Mouse (Mus musculus): ENCODE measurements around the gene Fam171a1.

Fam171a1 gene

DNA sequence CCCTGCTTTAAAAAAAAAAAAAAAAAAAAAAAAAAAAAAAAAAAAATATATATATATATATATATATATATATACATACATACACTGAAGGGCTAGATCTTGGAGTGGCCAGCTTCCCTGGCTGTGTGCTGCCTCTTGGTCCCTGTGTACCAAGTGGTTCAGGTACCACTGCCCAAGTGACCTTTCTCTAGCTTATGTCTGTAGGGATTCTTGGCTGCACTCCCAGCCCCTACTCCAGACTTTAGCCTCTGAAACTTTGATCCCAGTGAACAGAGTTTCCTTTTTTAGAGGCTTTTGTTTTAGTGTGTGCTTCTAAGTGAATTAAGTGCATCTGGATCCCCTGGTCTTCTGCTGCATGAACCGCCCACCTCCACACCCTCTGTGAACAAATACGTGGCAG lies 24.3 kb downstream of the Fam171a1 start:
- DNase-seq (ENCODE audit: low spot score): no peak

DNA sequence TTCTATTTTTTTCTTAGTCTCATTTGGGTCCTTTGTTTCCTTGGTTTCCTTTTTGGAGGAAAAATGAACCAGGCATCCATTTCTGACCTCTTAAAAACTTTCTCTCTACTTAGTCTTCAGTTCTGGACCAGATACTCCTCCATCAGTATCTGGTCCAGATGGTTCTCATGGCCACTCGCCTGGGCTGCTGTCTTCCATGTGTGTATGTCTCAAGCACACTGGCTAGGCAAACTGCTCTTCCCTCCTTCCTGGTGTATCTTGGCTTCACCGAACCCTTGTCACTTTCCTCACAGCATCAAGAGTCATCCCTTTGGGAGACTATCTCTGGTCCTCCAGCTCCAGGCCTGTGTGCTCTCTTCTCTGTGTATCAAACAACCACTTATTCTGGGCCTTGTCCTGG lies 25.0 kb downstream of the Fam171a1 start:
- no peak for DNase-seq (ENCODE audit: low spot score)

DNA sequence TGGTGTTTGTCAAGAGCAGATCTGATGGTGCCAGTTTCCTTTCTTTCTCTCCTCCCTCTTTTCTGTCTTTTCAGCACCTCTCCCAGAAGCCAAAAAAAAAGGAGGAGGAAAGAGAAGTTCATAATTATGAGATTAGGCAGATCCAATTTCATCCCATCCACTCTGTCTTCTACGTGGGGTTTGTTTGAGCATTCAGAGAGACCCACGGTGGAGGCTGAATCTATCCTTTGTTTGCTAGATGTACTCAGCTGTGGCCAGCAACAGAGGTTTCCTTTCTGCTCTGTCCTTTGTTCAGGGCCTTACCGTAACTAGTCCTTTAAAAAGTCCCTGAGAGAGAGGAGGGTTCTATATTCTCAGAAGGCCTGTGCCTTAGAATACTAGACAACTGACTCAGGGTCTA lies 25.6 kb downstream of the Fam171a1 start:
- no peak for DNase-seq (ENCODE audit: low spot score)

DNA sequence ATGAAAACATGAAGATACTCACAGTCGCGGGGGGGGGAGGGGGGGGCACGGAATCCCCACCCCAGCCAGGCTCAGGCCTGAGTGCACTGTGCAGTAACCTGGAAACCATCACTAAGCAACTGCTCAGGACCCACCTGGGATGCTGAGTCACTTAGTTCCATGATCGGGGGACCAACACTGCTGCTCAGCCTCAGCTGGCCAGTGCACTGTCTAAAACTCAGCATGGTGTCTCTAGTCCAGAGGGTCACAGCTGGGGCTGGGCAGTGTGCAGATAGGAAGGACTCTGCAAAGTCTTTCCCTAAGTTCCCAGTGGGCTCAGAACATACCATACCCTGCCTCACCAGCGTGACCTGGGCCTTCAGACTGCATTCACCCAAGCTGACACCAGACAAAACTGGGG lies 26.6 kb downstream of the Fam171a1 start:
- DNase-seq (ENCODE audit: low spot score): no peak

DNA sequence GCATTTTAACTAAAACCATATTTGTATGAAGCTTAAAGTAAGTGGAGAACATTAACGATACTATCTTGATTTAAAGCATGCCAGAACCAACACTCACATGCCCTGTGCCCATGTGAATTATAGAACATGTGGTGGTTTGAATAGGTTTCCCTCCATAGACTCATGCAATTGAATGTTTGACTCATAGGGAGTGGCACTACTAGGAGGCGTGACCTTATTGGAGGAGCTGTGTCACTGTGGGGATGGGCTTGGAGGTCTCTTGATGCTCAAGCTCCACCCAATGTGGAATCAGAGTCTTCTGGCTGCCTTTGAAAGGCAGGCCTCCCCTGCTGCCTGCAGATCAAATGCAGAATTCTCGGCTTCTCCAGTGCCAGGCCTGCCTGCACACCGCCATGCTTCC lies 27.8 kb downstream of the Fam171a1 start:
- no peak for DNase-seq (ENCODE audit: low spot score)

DNA sequence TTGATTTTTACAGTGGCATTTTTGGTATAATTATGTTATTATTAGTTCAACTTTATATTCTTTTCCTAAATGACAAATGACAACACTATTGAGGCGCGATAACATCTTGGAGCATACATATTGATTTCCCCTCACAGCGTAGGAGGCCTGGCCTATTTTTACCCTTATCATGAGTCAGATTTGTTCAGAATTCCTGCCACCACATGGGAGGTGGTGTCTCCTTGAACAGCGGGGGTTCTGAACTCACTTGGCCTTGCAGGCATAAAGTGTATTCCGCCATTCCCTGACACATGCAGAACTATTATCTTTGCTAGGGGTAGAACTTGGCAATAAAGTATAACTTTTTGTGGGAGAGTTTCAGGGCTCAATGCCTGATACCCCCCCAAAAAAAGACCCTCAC lies 30.3 kb downstream of the Fam171a1 start:
- DNase-seq (ENCODE audit: low spot score): no peak

DNA sequence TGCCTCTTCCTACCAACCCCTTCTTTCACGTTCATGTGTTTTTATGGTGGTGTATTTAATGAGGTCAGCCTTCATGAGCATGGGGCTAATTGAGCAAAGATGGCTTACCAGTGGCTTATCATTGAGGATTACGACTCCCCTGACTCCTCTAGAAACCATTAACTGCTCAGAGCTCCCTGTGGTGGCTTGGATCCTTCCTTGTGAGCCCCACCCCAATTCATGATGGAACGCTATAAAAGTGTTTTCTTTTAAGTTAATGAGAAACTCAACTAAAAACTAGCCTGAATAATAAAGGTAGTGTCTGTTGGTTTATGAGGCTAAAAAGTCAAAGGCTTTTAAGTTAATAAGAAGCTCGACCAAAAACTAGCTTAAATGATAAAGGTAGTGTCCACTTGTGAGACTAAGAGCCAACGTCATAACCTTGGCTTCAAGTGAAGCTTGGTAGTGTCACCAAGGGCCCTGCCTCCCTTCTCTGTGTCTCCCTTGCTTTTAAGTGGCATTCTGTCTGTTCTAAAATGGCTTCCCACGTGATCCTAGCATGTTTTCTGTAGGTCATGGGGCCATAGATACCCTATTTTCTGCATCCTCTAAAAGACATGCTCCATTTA lies 33.6 kb downstream of the Fam171a1 start:
- no peak for DNase-seq (ENCODE audit: low spot score)

DNA sequence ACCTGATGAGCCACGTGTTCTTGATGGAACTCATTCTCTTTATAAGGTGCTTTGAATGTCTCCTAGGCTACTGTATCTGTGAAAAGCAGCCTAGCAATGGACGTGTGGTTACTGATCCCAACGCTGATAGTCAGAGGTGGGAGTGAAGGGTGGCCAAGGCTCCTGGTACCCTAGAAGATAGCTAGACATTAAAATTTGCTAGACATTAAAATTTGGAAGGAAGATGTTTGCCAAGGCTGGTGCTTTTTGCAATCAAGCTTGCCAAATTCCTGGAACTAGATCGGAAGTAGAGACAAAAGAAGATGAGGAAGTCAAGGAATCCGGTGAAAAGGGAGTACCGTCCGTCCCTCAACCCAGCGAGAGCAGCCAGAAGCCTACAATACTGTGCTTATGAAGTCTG lies 34.7 kb downstream of the Fam171a1 start:
- no peak for DNase-seq (ENCODE audit: low spot score)

DNA sequence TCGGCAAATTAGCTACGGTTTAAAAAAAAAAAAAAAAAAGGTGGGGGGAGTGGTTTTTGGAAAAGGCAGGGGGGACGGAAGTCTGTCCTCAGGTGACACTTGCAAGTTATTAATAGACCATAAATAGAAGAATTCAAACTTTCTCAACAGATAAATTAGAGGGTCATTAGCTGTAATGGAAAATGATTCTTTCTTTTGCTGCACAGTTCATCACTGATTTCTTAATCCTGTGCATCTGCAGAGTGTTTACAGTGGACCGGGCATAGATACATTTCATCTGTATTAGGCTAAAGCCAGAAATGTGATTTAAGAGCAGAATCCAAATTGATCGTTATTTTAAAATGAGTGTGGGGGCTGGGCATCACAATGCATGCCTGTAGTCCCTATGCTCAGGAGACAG lies 36.3 kb downstream of the Fam171a1 start:
- DNase-seq (ENCODE audit: low spot score): no peak

DNA sequence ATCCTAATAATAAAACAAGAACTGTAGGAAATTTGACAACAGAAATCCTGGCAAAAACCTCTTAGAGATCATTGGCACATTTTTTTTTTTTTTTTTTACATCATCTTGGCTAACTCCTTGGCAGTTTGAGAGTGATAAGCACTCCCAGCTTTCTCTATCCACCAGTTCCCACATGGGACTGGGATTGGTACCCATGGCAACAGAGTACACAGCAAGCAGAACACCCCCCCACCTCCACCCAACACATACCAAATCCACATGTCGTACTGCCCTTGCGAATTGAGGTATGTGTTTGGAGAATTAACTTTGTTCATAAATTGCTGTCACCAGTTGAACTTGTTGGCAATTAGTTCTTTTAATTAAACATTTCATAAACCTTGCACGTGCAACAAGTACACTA lies 37.3 kb downstream of the Fam171a1 start:
- DNase-seq (ENCODE audit: low spot score): no peak

DNA sequence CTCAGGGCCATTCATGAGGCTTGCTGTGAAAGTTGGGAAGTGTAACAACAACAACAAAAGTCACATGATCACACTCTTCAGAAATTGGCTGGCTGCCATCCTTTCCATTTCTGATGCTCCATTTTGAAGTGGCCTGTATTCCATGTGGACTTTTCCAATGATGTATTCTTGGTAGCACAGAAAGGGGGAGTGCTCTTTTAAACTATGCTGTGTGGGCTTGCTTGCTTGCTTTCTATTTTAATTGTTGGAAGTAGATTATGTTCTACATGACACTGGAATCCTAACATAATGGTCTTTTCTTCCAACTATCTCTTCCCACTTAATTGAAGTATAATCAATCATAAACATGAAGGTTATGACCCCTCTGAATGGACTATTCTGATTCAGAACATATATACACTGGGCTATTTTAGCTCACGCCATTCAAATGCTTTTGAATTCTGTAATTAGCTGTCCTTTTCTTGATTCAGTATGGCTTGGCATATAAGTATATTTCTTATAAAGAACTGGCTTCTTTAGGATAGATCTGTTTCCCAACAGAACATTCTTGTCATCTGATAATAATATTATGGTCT lies 40.2 kb downstream of the Fam171a1 start:
- no peak for DNase-seq (ENCODE audit: low spot score)

DNA sequence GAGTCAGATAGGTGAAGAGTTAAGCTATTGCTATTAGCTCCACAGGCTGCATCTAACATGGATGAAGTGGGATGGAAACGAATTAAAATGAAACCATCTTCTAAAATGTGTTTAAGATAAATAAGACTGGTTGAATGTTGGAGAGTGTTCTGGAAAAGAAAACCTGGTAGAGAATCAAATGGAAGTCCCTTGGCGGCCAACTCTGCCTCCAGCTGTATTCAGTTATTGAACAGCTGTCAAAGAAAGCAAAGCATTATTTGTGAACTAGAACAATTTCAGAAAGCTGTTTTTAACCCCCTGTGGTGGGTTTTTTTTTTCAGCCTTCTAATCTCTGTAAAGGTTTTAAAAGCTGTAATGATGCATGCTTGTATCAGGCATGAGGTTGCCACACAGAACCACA lies 41.0 kb downstream of the Fam171a1 start:
- DNase-seq (ENCODE audit: low spot score): no peak

DNA sequence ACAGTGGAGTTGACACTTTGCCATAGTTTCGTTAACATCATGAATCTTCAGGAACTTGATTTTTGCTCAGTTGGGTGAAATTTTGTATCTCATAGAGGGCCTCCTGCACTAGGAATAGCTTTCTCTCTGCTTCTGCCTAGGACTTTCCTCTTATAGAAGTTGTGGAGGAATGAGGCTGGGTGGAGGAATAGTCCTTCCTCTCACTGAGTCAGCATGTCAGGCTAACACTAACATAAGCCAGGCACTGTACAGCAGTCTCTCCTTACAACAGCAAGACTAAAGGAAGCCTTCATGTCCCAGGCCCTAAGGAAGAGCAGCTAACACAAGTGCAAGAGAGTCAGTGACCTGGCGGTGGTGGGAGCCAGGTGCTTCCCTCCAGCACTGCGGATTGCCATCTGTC lies 43.0 kb downstream of the Fam171a1 start:
- DNase-seq (ENCODE audit: low spot score): no peak

DNA sequence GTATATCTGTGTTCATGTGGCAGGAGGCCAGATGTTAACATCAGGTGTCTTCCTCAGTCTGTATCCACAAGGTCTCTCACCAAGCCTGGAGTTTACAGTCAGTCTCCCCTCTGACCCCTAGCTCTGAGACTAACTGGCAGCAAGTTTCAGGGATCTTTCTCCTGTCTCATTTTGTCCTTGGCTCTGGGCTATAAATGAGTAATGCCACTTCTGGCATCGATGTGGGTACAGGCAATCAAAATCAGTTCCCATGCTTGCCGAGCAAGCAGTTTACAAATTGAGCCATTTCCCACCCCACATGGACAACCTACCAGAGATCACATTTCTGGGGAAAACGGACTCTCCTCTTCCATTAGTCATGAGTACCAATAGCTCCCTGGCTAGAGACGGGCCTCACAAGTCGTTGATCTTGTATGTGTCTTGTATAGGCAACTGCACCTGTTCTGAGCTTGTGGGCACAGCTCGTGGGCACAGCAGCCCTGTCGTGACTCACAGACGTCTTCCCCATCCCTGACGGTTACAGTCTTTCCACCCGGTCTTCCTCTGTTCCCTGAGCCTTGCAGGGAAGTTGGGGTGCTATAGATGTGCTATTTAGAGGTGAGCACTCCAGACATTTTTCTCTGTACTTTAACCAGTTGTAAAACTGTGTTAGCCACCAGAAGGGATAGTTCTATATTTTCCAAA lies 43.8 kb downstream of the Fam171a1 start:
- DNase-seq (ENCODE audit: low spot score): no peak

DNA sequence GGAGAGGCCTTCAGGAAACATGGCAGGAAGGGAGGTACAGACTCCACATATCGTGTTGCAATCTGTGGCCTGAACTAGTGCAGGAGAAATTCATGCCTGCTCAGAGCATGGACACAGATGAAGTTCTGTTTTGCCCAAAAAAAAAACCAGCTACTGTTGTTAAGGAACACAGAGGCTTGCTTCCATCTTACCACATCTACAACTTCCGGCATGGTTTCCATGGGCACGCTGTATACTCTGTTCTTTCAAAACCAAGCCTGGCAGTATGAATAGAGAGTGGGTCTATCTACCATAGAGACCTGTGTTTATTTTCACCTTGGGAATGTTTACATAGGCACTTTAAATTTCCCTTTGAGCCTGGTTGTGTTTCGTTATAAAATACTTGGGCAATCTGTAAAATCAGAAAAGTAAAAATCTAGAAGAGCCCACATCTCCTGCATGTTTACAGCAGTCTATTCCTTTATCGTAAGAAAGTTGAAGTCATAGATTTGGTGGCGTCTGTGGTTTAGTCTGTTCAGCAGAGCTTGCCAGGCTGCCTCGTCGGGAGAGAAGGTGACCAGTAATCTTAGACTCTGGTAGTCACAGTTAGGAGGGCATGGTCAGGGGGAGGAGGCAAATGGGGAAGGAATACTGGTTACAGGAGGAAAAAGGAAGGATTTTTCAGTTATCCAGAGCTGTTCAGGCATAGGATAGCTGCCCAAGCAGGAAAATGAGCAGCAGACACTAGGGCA lies 44.8 kb downstream of the Fam171a1 start:
- DNase-seq (ENCODE audit: low spot score): no peak

DNA sequence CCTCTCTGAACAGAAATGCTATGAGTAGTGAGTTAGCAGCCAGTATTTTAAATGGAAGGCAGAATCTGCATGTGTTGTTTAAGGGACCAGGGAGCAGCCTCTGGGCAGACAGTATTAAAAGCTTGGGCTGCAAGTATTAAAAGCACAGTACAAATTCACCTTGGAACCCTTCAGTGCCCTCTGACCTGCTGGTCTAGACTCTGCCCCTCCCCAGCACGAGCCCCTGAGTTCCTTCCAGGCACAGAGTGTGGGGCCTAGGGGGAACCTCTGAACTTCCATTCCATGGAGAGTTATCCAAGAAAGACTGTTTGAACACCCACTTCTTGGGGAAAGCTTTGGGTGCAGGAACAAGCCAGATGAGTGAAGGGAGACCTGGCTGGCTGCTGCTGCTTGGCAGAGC lies 47.6 kb downstream of the Fam171a1 start:
- DNase-seq (ENCODE audit: low spot score): no peak

DNA sequence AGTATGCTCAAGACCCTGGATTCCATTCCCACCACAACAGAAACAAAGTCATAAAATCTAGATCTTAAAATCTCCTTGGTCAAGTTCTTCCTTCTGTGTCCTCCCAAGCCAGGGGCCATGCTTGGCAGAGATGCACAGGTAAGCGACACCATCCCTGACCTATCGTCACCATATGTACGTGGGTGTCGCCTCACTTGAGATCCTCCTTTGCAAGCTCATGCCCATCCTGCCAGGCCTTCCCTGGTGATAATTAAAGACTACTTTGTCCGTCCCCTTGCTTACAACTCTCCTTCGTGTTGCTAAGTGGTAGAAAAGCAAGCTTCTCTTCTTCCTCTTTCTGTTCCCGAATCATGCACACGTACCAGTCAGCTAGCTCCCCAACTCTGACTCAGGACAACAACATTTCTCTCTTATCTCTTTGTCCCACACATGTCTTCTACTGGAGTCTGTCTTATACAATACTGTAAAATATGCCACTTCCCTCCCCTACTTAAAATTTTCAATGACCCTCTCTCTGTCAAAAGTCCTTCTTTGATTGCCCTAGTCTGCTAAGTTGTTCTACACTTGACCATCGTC lies 49.6 kb downstream of the Fam171a1 start:
- no peak for DNase-seq (ENCODE audit: low spot score)

DNA sequence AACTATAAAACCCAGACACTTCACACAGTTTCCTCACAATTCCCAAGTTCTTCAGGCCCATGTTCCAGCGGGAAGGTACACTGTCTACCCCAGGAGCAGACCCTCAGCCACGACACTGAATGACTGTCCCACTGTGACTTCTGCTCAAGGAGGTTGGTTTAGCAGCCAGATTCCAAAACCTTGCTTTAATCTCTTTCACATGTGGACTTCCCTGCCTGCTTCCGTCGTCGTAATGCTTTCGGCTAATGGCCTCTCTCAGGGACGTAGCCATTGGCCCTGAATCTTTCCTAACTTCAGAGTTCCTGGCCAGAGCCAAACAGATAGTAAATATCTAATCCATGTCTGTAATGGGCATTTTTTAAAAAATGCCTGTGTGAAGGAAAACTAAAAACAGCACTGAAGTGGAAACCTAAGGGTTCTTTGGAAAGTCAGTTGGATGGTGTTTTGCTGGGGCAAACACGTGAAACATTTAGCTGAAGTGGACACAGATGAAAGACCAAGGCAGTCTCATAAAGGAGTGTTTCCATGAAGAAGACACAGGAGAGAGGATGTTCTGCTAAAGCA lies 51.1 kb downstream of the Fam171a1 start:
- DNase-seq (ENCODE audit: low spot score): no peak

DNA sequence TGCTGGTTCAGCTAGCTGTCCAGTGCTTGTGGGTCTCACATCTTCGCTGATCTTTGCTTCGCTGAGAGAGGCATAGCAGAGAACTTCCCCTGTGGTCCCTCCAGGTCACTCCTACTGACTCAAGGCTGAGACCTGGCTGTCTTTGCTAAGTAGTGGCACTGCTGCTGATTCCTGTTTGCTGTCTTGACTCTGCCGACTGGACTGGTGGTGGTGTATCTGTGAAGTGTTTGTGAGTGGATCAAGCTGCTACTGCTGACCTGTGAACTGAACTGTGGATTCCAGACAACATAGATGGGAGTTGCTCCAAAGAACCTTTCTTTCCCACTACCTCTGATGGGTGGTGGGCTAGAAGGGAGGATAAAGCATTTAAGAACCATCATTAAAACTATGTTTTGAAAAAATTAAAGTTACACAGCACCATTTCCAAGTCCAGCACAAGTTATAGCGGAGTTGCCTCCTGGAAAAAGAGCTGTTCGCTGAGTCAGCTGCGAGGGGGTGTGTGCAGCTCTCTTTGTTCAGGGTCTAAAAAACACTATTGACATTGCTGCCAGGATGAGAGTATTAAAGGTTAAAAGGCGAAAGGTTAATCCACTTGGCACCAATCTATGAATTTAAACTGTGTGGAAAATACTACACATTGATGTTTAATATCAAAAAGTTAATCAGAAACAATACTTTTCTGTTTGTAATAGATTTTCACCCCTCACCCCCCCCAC lies 52.0 kb downstream of the Fam171a1 start:
- no peak for DNase-seq (ENCODE audit: low spot score)

DNA sequence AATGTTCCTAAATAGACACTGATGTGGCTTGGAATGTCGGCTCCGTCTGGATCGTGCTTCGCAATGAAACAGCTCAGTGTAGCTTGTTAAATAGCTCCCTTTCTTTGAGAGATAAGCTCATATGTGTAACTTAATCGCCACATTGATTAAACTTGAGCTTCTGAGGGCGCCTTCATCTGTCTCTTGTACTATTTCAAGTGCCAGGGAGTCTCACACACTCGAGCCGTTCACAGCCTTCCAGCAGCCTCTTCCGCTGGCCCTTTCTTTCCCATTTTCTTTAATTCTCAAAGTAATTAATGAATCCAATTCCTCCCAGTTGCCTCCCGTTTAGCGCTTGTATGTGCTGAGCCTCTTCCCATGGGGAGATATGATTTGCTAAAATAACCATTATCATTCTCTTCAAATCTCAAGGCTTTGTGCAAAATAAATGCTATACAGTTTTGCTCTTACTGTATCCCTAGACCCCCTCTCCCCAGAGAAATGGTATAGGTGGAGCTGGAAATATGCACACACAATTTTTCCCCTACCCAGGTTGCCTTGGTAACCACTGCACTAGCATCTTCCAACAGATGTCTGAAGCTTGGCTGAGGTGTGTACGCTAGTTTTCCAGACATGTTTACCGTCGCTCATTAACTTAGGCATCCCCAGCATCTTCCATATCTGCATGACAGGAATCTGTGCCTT lies 54.8 kb downstream of the Fam171a1 start:
- DNase-seq (ENCODE audit: low spot score): no peak

DNA sequence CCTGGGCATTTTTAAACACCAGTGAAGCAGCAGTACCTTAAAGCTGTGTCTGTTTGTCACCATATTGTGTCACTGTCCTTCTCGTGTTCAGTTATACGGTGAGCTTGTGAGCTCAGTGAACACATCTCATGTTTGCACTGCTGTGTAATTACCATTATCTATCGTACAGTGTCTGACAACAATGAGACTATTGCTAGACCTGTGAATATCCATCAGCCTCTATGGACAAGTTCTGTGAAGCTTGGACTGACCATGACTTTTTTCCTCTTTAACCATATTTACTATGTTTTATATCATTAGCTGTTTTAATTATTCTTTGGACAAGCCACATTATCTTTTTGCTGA lies 55.4 kb downstream of the Fam171a1 start:
- no peak for DNase-seq (ENCODE audit: low spot score)

All from yolk sac, embryonic 10.5 days (tissue).